Mouse (Mus musculus): ENCODE results near the gene Brd4.

DNA sequence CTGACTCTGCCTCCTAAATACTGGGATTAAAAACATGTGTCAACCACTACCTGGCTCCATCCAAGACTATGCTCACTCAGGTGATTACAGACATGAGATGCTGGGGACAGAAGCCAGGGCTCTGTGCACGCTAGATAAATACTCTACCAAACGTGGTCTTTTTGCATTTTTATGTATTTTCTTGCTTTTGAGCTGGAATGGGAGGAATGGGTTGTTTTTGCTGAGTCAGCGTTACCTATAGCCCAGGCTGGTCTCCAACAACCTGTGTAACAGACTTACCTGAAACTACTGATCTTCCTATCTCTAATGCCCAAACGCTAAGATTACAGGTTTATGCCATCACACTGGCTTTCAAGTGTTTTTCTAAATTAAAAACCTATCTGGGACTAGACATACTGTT lies 10.6 kb upstream of the Brd4 start:
- TF ChIP-seq CTCF (IDR thresholded peaks at IDR 0.05; ENCODE audit: borderline replicate concordance, insufficient read depth, low read length) (no peak), POLR2A (IDR thresholded peaks at IDR 0.05; ENCODE audit: low read depth, low read length) (no peak)

Data from embryonic fibroblast, embryonic 13.5 days (primary cell).